Mouse (Mus musculus): Measurements from ENCODE around the gene Banp. TPM values are rescaled to one million over a fixed set of nuclear protein-coding genes. Genes with fewer than 3 reads are reported as not detected.
A peak's percentile ranks its signal among the peaks of the same experiment; 100 is the strongest.

Gene Banp
- polyA plus RNA-seq, 1 experiment from 2014 or later = 42.3 TPM

DNA sequence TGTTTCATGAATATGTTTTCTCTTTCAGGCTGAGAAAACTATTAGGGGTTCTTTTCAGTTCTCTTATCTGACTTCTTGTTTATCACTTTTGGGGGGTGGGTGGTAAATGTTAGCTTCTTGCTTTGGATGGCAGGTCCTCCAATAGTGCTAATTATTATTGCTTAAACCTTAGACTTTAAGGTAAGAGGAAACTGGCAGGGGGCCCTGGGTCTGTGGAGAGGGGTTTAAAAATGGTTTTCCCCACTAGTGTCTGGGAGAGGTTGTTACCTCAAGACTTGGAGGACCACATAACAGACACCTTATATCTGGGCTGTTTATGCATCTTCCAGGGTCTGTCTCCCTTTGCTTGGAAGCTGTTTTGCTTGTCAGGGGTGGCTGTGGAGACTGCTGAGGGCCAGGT is 2.6 kb downstream of the Banp start:
- Histone ChIP-seq H3K27ac (no peak overlapping the region), H3K9me3 (no peaks in the 10 kb centered on the region), H3K4me2 (peak overlapping the region; percentile 81), H3K4me3 (replicated peaks) (peak overlapping the region; percentile 95; the same call in 1 of the 2 replicates), H3K27me3 (no peaks in the 10 kb centered on the region), H3K4me1 (replicated peaks) (peaks cover 48% of the 10 kb centered on the region), H3K9ac (replicated peaks) (no peak overlapping the region), H3K36me3 (peaks cover 39% of the 10 kb centered on the region)
- no peak for ATAC-seq (ENCODE audit: insufficient number of reproducible peaks, insufficient read depth, low FRiP score, low TSS enrichment, low read depth)

DNA sequence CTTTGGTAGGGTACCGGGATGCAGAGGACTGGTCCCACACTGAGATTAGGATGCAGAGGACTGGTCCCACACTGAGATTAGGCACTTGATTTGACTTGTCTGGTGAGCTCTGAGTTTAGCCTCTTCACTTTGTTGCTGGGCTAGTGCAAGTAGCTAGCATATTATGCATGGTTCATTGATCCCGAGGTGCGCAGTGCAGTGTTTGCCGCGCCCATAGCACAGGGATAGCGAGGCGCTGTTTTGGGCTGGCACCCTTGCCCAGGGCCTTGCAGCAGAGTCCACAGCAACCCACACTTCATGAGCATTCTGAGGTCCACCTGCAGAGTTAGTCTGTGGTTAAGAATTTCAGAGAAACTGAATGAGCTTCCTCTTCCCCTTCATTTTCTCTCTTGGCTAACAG is 3.2 kb downstream of the Banp start:
- H3K4me3 ChIP-seq (replicated peaks) = no peak overlapping the region
- WGBS = 90% methylated on average over 7 of the region's 7 CpGs
- peaks cover 39% of the 10 kb centered on the region for H3K36me3 ChIP-seq
- peak overlapping the region; percentile 81; the same call in 1 of the 2 replicates for H3K4me2 ChIP-seq
- no peaks in the 10 kb centered on the region for H3K27me3 ChIP-seq
- peaks cover 42% of the 10 kb centered on the region for H3K4me1 ChIP-seq (replicated peaks)
- no peak overlapping the region; the same call in 1 of the 2 replicates for H3K27ac ChIP-seq
- H3K9ac ChIP-seq (replicated peaks) = no peak overlapping the region
- ATAC-seq (ENCODE audit: insufficient number of reproducible peaks, insufficient read depth, low FRiP score, low TSS enrichment, low read depth) = no peak
- H3K9me3 ChIP-seq = no peaks in the 10 kb centered on the region

DNA sequence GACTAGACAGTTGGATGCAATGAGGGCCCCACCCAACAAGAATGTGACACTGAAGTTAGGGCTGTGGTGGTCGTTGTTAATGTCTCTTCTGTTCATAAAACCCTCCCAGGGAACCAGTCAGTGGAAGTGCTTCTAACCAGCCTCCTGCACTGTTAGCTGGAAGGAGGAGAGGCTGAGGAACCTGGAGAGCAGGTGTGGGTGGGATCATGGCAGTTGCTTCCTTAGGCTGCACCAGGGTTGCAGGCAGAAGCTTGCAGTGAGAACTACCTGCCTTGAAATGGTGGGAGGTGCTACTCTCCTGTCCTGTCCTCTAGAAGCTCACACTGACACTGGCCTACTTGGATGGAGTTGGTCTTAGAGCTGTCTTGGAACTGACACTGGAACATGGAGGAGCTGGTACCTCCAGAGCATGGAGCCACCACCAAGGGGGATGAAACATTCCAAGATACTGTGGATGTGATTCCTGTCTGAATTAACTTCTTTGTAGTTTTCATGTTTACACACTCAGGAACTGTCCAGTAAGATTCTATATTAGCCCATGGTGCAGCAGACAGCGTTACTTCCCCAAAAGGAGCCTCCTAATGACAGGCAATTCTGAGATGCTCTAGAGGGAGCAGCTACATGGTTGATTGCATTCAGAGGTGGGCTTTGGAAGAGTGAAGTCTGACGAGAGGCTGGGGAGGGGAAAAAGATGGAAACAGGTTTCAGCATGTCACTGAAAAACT is 4.4 kb downstream of the Banp start:
- Histone ChIP-seq H3K36me3 (peaks cover 39% of the 10 kb centered on the region), H3K27ac (0 out of 2 replicates have a peak overlapping the region, but pooled peaks have one; percentile 50), H3K4me1 (replicated peaks) (peaks cover 32% of the 10 kb centered on the region), H3K27me3 (no peaks in the 10 kb centered on the region), H3K9ac (replicated peaks) (no peak overlapping the region), H3K4me2 (no peak overlapping the region), H3K4me3 (replicated peaks) (no peak overlapping the region), H3K9me3 (no peaks in the 10 kb centered on the region)
- no peak for ATAC-seq (ENCODE audit: insufficient number of reproducible peaks, insufficient read depth, low FRiP score, low TSS enrichment, low read depth)
- 61% methylated on average over 3 of the region's 3 CpGs for WGBS

DNA sequence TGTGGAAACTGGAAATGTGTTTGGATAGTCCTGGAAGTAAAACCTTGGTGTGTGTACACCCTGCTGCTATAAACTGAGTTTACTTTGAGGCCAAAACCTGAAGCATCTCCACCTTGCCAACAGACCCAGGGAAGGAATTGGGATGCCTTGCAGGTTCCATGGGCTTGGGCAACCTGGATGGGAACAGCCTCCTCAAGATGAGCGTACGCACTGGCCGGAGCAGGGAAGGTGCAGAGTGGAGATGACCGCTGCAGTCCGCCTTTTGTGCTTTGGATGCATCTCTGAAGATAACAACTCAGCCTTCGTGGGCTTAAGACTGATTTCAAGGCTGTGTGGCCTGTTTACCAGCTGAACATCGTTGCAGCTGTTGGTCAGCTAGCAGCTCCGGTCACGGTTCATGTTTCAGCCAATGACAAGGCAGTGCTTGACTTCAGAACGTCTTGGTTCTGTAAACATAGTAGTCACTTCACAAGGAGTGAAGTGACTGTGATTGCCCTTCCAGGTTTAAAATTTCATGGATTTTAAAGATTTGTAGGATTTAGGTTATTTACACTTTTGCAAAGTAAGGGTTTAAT is 5.5 kb downstream of the Banp start:
- Histone ChIP-seq H3K4me1 (replicated peaks) (peaks cover 30% of the 10 kb centered on the region), H3K4me3 (replicated peaks) (no peak overlapping the region), H3K27ac (peak overlapping the region; percentile 50; the same call in 1 of the 2 replicates), H3K9me3 (no peaks in the 10 kb centered on the region), H3K4me2 (no peak overlapping the region), H3K9ac (replicated peaks) (no peak overlapping the region), H3K36me3 (peaks cover 39% of the 10 kb centered on the region), H3K27me3 (no peaks in the 10 kb centered on the region)
- 74% methylated on average over 10 of the region's 10 CpGs for WGBS
- no peak for ATAC-seq (ENCODE audit: insufficient number of reproducible peaks, insufficient read depth, low FRiP score, low TSS enrichment, low read depth)

DNA sequence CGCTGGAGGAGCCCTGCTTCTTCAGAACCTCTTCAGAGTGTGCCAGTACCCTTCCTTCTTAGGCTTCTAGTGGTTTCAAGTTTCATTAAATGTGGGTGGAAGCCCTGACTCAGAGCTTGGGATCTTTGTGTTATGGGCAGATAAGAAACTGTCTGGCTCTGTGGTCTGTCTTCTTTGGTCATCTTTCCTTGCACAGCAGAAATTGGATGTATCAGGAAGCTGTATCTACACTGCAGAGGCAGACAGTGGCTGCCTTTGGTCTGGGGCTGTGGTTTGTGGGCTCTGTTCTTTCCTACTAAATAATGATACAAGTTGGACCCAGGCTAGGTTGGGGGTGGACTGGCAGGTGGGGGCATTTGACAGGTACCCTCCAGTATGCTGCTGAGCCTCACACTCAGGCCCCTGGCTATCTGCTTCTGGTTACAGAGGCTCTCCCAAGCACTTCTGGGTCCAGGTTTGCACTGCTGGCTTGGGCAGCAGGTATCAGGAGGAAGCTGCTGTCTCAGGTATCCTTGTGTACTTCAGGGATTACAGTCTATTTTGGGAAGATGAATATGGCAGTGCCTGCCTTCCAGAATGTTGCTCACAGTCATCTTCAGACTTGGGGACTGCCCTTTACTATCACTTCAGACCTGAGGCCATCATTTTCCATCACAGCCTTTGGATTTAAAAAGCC is 6.4 kb downstream of the Banp start:
- Histone ChIP-seq H3K27ac (no peak overlapping the region), H3K36me3 (peaks cover 44% of the 10 kb centered on the region), H3K27me3 (no peaks in the 10 kb centered on the region), H3K4me2 (no peak overlapping the region), H3K9me3 (no peaks in the 10 kb centered on the region), H3K9ac (replicated peaks) (no peak overlapping the region), H3K4me1 (replicated peaks) (peaks cover 30% of the 10 kb centered on the region), H3K4me3 (replicated peaks) (no peak overlapping the region)
- no peak for ATAC-seq (ENCODE audit: insufficient number of reproducible peaks, insufficient read depth, low FRiP score, low TSS enrichment, low read depth)
- WGBS = 81% methylated on average over 1 of the region's 1 CpGs

DNA sequence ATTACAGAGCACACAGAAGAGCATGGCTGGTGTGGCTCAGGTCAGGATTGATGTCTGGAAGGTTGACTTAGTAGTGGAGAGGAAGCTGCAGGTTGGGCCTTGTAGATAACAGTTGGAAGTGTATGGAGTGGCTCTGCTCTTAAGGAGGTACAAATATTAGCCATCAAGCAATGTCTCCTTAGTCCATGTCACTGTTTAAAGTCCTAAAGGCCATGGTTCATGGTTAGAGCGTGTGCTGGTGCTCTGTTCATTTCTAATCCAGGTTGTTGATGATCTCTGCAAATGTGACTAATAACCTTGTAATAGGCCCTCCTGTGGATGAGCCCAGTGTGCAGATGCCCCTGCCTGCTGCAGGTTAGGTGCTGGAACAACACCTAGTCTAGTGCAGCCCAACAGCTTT is 8.8 kb downstream of the Banp start:
- Histone ChIP-seq H3K36me3 (peaks cover 36% of the 10 kb centered on the region), H3K27ac (no peak overlapping the region), H3K4me2 (no peak overlapping the region), H3K9ac (replicated peaks) (no peak overlapping the region), H3K9me3 (no peaks in the 10 kb centered on the region), H3K27me3 (no peaks in the 10 kb centered on the region), H3K4me3 (replicated peaks) (no peak overlapping the region), H3K4me1 (replicated peaks) (peaks cover 13% of the 10 kb centered on the region)
- no peak for ATAC-seq (ENCODE audit: insufficient number of reproducible peaks, insufficient read depth, low FRiP score, low TSS enrichment, low read depth)
- 91% methylated on average over 1 of the region's 1 CpGs for WGBS

DNA sequence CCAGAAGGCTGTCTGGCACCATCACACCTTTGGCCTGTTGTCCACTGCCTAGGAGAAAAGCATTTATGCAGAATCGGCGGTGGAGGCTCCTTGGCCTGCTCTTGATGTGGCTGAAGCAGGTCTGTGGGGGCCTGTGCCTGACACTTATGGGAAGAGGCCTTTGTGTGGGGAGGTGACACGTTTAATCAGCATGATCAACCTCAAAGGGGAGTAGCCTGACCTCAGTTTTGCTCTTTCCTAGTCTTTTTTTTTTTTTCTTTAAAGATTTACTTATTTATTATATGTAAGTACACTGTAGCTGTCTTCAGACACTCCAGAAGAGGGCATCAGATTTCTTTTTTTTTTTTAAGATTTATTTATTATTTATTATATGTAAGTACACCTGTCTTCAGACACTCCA is 13.3 kb downstream of the Banp start:
- Histone ChIP-seq H3K4me3 (replicated peaks) (no peak overlapping the region), H3K4me1 (replicated peaks) (peaks cover 42% of the 10 kb centered on the region), H3K4me2 (no peak overlapping the region), H3K27me3 (no peaks in the 10 kb centered on the region), H3K9me3 (no peaks in the 10 kb centered on the region), H3K9ac (replicated peaks) (no peak overlapping the region), H3K27ac (0 out of 2 replicates have a peak overlapping the region, but pooled peaks have one; percentile 35), H3K36me3 (peaks cover 5% of the 10 kb centered on the region; the same call in 1 of the 2 replicates)
- no peak for ATAC-seq (ENCODE audit: insufficient number of reproducible peaks, insufficient read depth, low FRiP score, low TSS enrichment, low read depth)
- WGBS = 74% methylated on average over 3 of the region's 3 CpGs

DNA sequence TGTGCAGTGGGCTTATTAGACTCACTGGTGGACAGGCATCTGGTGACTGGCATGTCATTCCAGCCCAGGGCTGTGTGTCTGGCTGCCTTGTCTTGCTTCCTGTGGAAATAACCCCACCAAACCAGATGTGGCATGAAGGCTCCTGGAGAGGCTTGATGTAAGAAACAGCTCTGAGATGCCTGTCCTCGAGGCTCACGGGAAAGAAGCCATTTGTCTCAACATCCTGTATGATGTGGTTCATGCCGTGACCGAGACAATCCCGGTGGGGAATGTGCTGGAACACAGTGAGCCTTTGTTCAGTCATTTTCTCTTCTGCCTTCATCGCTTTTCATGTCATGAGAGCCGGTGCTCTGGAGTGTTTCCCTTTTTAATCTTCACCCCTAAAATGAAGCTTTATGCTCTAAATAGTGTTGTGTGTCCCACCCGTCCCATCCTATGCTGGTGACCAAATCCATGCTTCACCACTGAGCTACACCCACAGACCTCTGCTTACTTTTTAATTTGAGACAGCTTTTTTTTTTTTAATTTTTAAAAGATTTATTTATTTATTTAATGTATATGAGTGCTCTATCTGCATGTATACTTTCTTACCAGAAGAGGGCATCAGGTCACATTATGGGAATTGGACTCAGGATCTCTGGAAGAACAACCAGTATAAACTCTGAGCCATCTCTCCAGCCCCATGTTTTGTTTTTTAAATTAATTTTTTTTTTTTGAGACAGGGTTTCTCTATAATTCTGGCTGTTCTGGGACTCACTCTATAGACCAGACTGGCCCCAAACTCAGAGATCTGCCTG is 15.4 kb downstream of the Banp start:
- H3K9ac ChIP-seq (replicated peaks) = no peak overlapping the region
- H3K9me3 ChIP-seq = no peaks in the 10 kb centered on the region
- H3K27me3 ChIP-seq = no peaks in the 10 kb centered on the region
- H3K4me3 ChIP-seq (replicated peaks) = no peak overlapping the region
- H3K36me3 ChIP-seq = peaks cover 5% of the 10 kb centered on the region; the same call in 1 of the 2 replicates
- no peak for ATAC-seq (ENCODE audit: insufficient number of reproducible peaks, insufficient read depth, low FRiP score, low TSS enrichment, low read depth)
- peak overlapping the region; percentile 69 for H3K27ac ChIP-seq
- 77% methylated on average over 8 of the region's 8 CpGs for WGBS
- H3K4me1 ChIP-seq (replicated peaks) = peaks cover 52% of the 10 kb centered on the region
- no peak overlapping the region for H3K4me2 ChIP-seq

DNA sequence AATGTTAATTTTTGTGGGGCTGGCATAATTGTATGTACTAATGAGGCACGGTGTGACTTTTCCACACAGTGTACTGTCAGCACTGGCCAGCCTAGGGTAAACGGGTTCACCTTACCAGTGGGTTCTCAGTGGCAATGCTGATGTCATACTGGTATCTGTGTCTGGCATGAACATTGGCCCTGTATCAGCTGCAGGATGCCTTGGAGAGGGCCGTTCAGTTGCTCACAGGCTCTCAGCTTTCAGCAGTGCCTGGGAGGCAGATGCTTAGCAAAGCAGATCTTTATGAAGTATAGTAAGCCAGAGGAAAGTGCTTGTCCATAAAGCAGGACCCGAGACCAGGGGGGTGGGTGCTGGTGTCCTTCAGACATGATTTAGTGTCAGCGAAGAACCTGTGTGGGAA is 16.6 kb downstream of the Banp start:
- 0 out of 2 replicates have a peak, but pooled peaks cover 7% of the 10 kb centered on the region for H3K36me3 ChIP-seq
- H3K9ac ChIP-seq (replicated peaks) = peak overlapping the region; percentile 54
- H3K9me3 ChIP-seq = no peaks in the 10 kb centered on the region
- ATAC-seq (ENCODE audit: insufficient number of reproducible peaks, insufficient read depth, low FRiP score, low TSS enrichment, low read depth) = peak; percentile 27; the same call in 1 of the 2 replicates
- H3K4me2 ChIP-seq = 0 out of 2 replicates have a peak overlapping the region, but pooled peaks have one; percentile 31
- H3K4me3 ChIP-seq (replicated peaks) = no peak overlapping the region
- H3K27me3 ChIP-seq = no peaks in the 10 kb centered on the region
- H3K4me1 ChIP-seq (replicated peaks) = peaks cover 52% of the 10 kb centered on the region
- peak overlapping the region; percentile 82 for H3K27ac ChIP-seq
- 47% methylated on average over 5 of the region's 5 CpGs for WGBS

DNA sequence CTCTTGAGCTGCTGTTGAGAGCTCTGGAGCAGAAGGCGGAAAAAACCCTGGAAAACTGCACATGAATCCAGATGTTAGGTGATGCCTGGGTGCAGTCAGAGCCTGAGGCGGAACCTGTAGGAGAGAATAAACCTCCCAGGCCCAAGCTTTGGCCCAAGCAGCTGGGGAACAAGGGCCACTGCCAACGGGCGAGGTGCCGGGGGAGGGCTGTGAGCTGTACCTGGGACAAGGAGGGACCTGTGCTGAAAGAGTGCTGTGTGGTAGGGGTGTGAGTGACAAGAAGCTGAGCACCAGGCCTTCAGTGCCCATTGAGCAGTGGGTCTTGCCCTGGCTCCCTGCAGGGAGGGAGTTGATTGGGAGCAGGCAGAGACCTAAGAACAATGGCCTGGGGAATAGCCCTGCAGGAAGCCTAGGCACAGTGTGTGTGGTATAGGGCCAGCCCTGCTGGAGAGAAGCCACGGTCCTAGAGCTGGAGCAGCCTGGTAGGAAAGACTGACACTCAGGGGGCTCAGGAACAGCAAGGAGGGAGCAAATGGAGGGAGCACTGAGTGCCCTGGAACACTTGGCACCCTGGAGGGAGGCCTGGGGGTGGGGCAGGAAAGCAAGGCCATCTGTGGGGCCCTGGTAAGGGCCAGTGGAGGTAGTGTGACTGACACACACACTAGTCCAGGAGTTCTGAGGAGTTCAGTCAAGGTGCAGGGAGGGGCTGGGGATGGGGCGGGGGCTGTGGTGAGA is 17.3 kb downstream of the Banp start:
- peak overlapping the region; percentile 31; the same call in 1 of the 2 replicates for H3K4me2 ChIP-seq
- H3K9ac ChIP-seq (replicated peaks) = peak overlapping the region; percentile 54

More for the DNA sequence above, 17.3 kb downstream of the Banp start:
- Histone ChIP-seq H3K9me3 (no peaks in the 10 kb centered on the region), H3K27ac (peak overlapping the region; percentile 82), H3K27me3 (no peaks in the 10 kb centered on the region), H3K36me3 (0 out of 2 replicates have a peak, but pooled peaks cover 7% of the 10 kb centered on the region), H3K4me3 (replicated peaks) (no peak overlapping the region), H3K4me1 (replicated peaks) (peaks cover 52% of the 10 kb centered on the region)
- peak; percentile 32; the same call in 1 of the 2 replicates for ATAC-seq (ENCODE audit: insufficient number of reproducible peaks, insufficient read depth, low FRiP score, low TSS enrichment, low read depth)
- 41% methylated on average over 7 of the region's 7 CpGs for WGBS
